Mouse (Mus musculus): ENCODE data around the gene Neto2.

- TF ChIP-seq POLR2A (IDR thresholded peaks at IDR 0.05; ENCODE audit: control insufficient read depth, low read depth, low read length) (no peak), CTCF (IDR thresholded peaks at IDR 0.05; ENCODE audit: control insufficient read depth, insufficient read depth, insufficient replicate concordance, low read depth, low read length) (no peak)
Observed at GRCm38 (mm10) chr8:85593324-85593723, 107.4 kb downstream of the Neto2 start.
